Mouse (Mus musculus): ENCODE measurements around the gene AU021092. TPM values are rescaled to one million over a fixed set of nuclear protein-coding genes. Genes with fewer than 3 reads are reported as not detected.

AU021092 gene
- not detected for total RNA-seq (2023)

GRCm38 (mm10) chr16:5222140-5222539, at the start of gene AU021092:
Gene AU021092 (minus strand): TSS chr16:5222299.

GRCm38 (mm10) chr16:5255779-5256496, 33.8 kb upstream of the AU021092 start, which contains the start of gene Eef2kmt:
Gene Eef2kmt (minus strand): TSS chr16:5255983.

GRCm38 (mm10) chr16:5233418-5234313, 11.6 kb upstream of the AU021092 start, which contains the start of gene Alg1:
Gene Alg1 (plus strand): TSS chr16:5233621.

GRCm38 (mm10) chr16:5203668-5204433, 18.2 kb downstream of the AU021092 start, which contains the start of gene Nagpa:
Gene Nagpa (minus strand): TSS chr16:5204012.

Other genes with a start within 250 kb of the AU021092 start
- not detected for gene Sept12, start 224.4 kb downstream of the AU021092 start, total RNA-seq (2023)
- gene Smim22, start 215.0 kb downstream of the AU021092 start, total RNA-seq (2023), result not detected
- gene Rogdi, start 208.7 kb downstream of the AU021092 start, total RNA-seq (2023), result 19.8 TPM
- 111 TPM for gene Glyr1, start 172.4 kb downstream of the AU021092 start, total RNA-seq (2023)
- 103 TPM for gene Ubn1, start 172.2 kb downstream of the AU021092 start, total RNA-seq (2023)
- 0.46 TPM for gene Ppl, start 89.9 kb downstream of the AU021092 start, total RNA-seq (2023)
- not detected for gene Sec14l5, start 75.2 kb downstream of the AU021092 start, total RNA-seq (2023)
- gene Nagpa, start 18.3 kb downstream of the AU021092 start, total RNA-seq (2023), result 26.2 TPM
- 40.1 TPM for gene Alg1, start 11.3 kb upstream of the AU021092 start, total RNA-seq (2023)
- 21.0 TPM for gene Eef2kmt, start 33.7 kb upstream of the AU021092 start, total RNA-seq (2023)

Measured in CD8-positive naive resting alpha-beta T cell, adult 57 days (primary cell).